Mouse (Mus musculus) ES-E14 (cell line): Measurements from ENCODE around the gene Stard5.

Source experiments
- CHD2 ChIP-seq: IDR thresholded peaks from 2 replicates; pipeline ENCODE4 v1.6.1; 2014; ENCODE audit warnings: mild to moderate bottlenecking, low read depth, low read length, inconsistent platforms
- HCFC1 ChIP-seq: IDR thresholded peaks from 2 replicates; pipeline ENCODE4 v1.6.1; 2012; ENCODE audit warnings: low read length, inconsistent platforms, borderline replicate concordance; ENCODE audit not compliant: insufficient read depth
- ZNF384 ChIP-seq: IDR thresholded peaks from 2 replicates; pipeline ENCODE4 v1.6.1; 2012; ENCODE audit warnings: low read depth, low read length, inconsistent platforms

- TF ChIP-seq ZNF384 = no peak
- TF ChIP-seq HCFC1 = no peak
- no peak for TF ChIP-seq CHD2
Measured at GRCm38 (mm10) chr7:83631073-83631827, 509 bp upstream of the Stard5 start.
